Mouse (Mus musculus): ENCODE measurements around the gene Nsd2.

DNA sequence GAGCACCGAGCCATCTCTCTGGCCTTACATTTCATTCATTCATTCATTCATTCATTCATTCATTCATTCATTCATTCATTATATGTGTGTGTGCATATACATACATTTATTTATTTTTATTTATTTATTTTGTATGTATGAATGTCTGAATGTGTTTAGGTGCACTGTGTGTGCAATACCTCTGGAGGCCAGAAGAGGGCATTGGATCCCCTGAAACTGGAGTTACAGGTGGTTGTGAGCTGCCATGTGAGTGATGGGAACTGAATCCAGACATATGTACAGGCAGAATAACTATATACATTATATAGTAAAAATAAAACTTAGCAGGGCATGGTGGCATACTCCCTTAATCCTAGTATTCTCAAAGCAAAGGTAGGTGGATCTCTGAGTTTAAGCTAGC, 32.6 kb downstream of the Nsd2 start:
- TF ChIP-seq CHD2 (IDR thresholded peaks at IDR 0.05; ENCODE audit: low read depth, low read length) (no peak), HCFC1 (IDR thresholded peaks at IDR 0.05; ENCODE audit: borderline replicate concordance, insufficient read depth, low read length) (no peak), MAFK (IDR thresholded peaks at IDR 0.05; ENCODE audit: insufficient read depth, low read depth, low read length) (no peak), ZNF384 (IDR thresholded peaks at IDR 0.05; ENCODE audit: low read depth, low read length) (no peak)

Data from ES-E14 (cell line).